Mouse (Mus musculus): Measurements from ENCODE around the gene Amotl2. TPM values are rescaled to one million over a fixed set of nuclear protein-coding genes. Genes with fewer than 3 reads are reported as not detected.

Gene Amotl2
- polyA plus RNA-seq, 1 experiment from 2014 or later: 40.1 TPM

- H3K27ac ChIP-seq (ENCODE audit: low read length): no peak overlapping the region
- peaks cover 81% of the 10 kb centered on the region for H3K36me3 ChIP-seq (ENCODE audit: control insufficient read depth, insufficient read depth, low read length)
- no peak overlapping the region for H3K4me3 ChIP-seq (ENCODE audit: low read length)
- H3K9me3 ChIP-seq (ENCODE audit: control insufficient read depth, low read length): no peaks in the 10 kb centered on the region
- peaks cover 43% of the 10 kb centered on the region for H3K4me1 ChIP-seq (replicated peaks; ENCODE audit: control insufficient read depth, insufficient read depth, low read length)
- no peak for ATAC-seq (ENCODE audit: low read depth)
- H3K27me3 ChIP-seq (ENCODE audit: control insufficient read depth, insufficient read depth, low read depth, low read length): no peaks in the 10 kb centered on the region
- no peak overlapping the region for H3K9ac ChIP-seq (ENCODE audit: low read length)
- no peak overlapping the region for H3K4me2 ChIP-seq (ENCODE audit: low read depth, low read length)
- 73% methylated on average over 21 of the region's 21 CpGs for WGBS
Observed at GRCm38 (mm10) chr9:102729093-102729845, 12.8 kb downstream of the Amotl2 start.

GRCm38 (mm10) chr9:102729876-102730413 is 13.5 kb downstream of the Amotl2 start:
- H3K4me3 ChIP-seq (ENCODE audit: low read length): no peak overlapping the region
- H3K27me3 ChIP-seq (ENCODE audit: control insufficient read depth, insufficient read depth, low read depth, low read length): no peaks in the 10 kb centered on the region
- ATAC-seq (ENCODE audit: low read depth): no peak
- no peak overlapping the region for H3K27ac ChIP-seq (ENCODE audit: low read length)
- no peak overlapping the region for H3K4me2 ChIP-seq (ENCODE audit: low read depth, low read length)
- H3K9me3 ChIP-seq (ENCODE audit: control insufficient read depth, low read length): no peaks in the 10 kb centered on the region
- no peak overlapping the region for H3K9ac ChIP-seq (ENCODE audit: low read length)
- 78% methylated on average over 14 of the region's 14 CpGs for WGBS
- H3K4me1 ChIP-seq (replicated peaks; ENCODE audit: control insufficient read depth, insufficient read depth, low read length): peaks cover 38% of the 10 kb centered on the region
- H3K36me3 ChIP-seq (ENCODE audit: control insufficient read depth, insufficient read depth, low read length): peaks cover 75% of the 10 kb centered on the region

GRCm38 (mm10) chr9:102731044-102731471 is 14.6 kb downstream of the Amotl2 start:
- H3K9me3 ChIP-seq (ENCODE audit: control insufficient read depth, low read length): no peaks in the 10 kb centered on the region
- H3K27me3 ChIP-seq (ENCODE audit: control insufficient read depth, insufficient read depth, low read depth, low read length): no peaks in the 10 kb centered on the region
- peaks cover 30% of the 10 kb centered on the region for H3K4me1 ChIP-seq (replicated peaks; ENCODE audit: control insufficient read depth, insufficient read depth, low read length)
- H3K36me3 ChIP-seq (ENCODE audit: control insufficient read depth, insufficient read depth, low read length): peaks cover 68% of the 10 kb centered on the region
- WGBS: 54% methylated on average over 7 of the region's 7 CpGs
- H3K4me2 ChIP-seq (ENCODE audit: low read depth, low read length): no peak overlapping the region
- H3K4me3 ChIP-seq (ENCODE audit: low read length): no peak overlapping the region
- H3K27ac ChIP-seq (ENCODE audit: low read length): peak overlapping the region; percentile 45; the same call in 1 of the 2 replicates
- H3K9ac ChIP-seq (ENCODE audit: low read length): no peak overlapping the region
- no peak for ATAC-seq (ENCODE audit: low read depth)

GRCm38 (mm10) chr9:102731574-102732175 is 15.2 kb downstream of the Amotl2 start:
- no peak for ATAC-seq (ENCODE audit: low read depth)
- no peaks in the 10 kb centered on the region for H3K27me3 ChIP-seq (ENCODE audit: control insufficient read depth, insufficient read depth, low read depth, low read length)
- no peak overlapping the region for H3K9ac ChIP-seq (ENCODE audit: low read length)
- 78% methylated on average over 10 of the region's 10 CpGs for WGBS
- H3K4me3 ChIP-seq (ENCODE audit: low read length): no peak overlapping the region
- no peak overlapping the region for H3K4me2 ChIP-seq (ENCODE audit: low read depth, low read length)
- peaks cover 26% of the 10 kb centered on the region for H3K4me1 ChIP-seq (replicated peaks; ENCODE audit: control insufficient read depth, insufficient read depth, low read length)
- H3K27ac ChIP-seq (ENCODE audit: low read length): peak overlapping the region; percentile 45
- H3K36me3 ChIP-seq (ENCODE audit: control insufficient read depth, insufficient read depth, low read length): peaks cover 66% of the 10 kb centered on the region
- H3K9me3 ChIP-seq (ENCODE audit: control insufficient read depth, low read length): no peaks in the 10 kb centered on the region

- no peak overlapping the region for H3K4me2 ChIP-seq (ENCODE audit: low read depth, low read length)
- H3K27me3 ChIP-seq (ENCODE audit: control insufficient read depth, insufficient read depth, low read depth, low read length): no peaks in the 10 kb centered on the region
- no peak for ATAC-seq (ENCODE audit: low read depth)
- H3K4me1 ChIP-seq (replicated peaks; ENCODE audit: control insufficient read depth, insufficient read depth, low read length): peaks cover 20% of the 10 kb centered on the region
- H3K9me3 ChIP-seq (ENCODE audit: control insufficient read depth, low read length): no peaks in the 10 kb centered on the region
- no peak overlapping the region for H3K4me3 ChIP-seq (ENCODE audit: low read length)
- peaks cover 60% of the 10 kb centered on the region for H3K36me3 ChIP-seq (ENCODE audit: control insufficient read depth, insufficient read depth, low read length)
- no peak overlapping the region for H3K9ac ChIP-seq (ENCODE audit: low read length)
- H3K27ac ChIP-seq (ENCODE audit: low read length): peak overlapping the region; percentile 45
- WGBS: 62% methylated on average over 5 of the region's 5 CpGs
Observed at GRCm38 (mm10) chr9:102732326-102732865, 15.9 kb downstream of the Amotl2 start.

- H3K4me3 ChIP-seq (ENCODE audit: low read length): no peak overlapping the region
- no peaks in the 10 kb centered on the region for H3K9me3 ChIP-seq (ENCODE audit: control insufficient read depth, low read length)
- no peak overlapping the region for H3K4me2 ChIP-seq (ENCODE audit: low read depth, low read length)
- peaks cover 20% of the 10 kb centered on the region for H3K4me1 ChIP-seq (replicated peaks; ENCODE audit: control insufficient read depth, insufficient read depth, low read length)
- peaks cover 49% of the 10 kb centered on the region for H3K36me3 ChIP-seq (ENCODE audit: control insufficient read depth, insufficient read depth, low read length)
- 74% methylated on average over 5 of the region's 5 CpGs for WGBS
- H3K9ac ChIP-seq (ENCODE audit: low read length): no peak overlapping the region
- H3K27ac ChIP-seq (ENCODE audit: low read length): peak overlapping the region; percentile 90
- H3K27me3 ChIP-seq (ENCODE audit: control insufficient read depth, insufficient read depth, low read depth, low read length): no peaks in the 10 kb centered on the region
- no peak for ATAC-seq (ENCODE audit: low read depth)
Observed at GRCm38 (mm10) chr9:102733459-102733858, 17.0 kb downstream of the Amotl2 start.

- WGBS: 56% methylated on average over 9 of the region's 9 CpGs
- H3K27ac ChIP-seq (ENCODE audit: low read length): peak overlapping the region; percentile 90
- H3K4me3 ChIP-seq (ENCODE audit: low read length): no peak overlapping the region
- H3K36me3 ChIP-seq (ENCODE audit: control insufficient read depth, insufficient read depth, low read length): peaks cover 42% of the 10 kb centered on the region
- H3K4me1 ChIP-seq (replicated peaks; ENCODE audit: control insufficient read depth, insufficient read depth, low read length): peaks cover 20% of the 10 kb centered on the region
- peak; percentile 62 for ATAC-seq (ENCODE audit: low read depth)
- H3K4me2 ChIP-seq (ENCODE audit: low read depth, low read length): 0 out of 2 replicates have a peak overlapping the region, but pooled peaks have one; percentile 10
- no peaks in the 10 kb centered on the region for H3K27me3 ChIP-seq (ENCODE audit: control insufficient read depth, insufficient read depth, low read depth, low read length)
- no peaks in the 10 kb centered on the region for H3K9me3 ChIP-seq (ENCODE audit: control insufficient read depth, low read length)
- no peak overlapping the region for H3K9ac ChIP-seq (ENCODE audit: low read length)
Observed at GRCm38 (mm10) chr9:102733999-102734738, 17.7 kb downstream of the Amotl2 start.

GRCm38 (mm10) chr9:102734739-102735075 is 18.2 kb downstream of the Amotl2 start:
- Histone ChIP-seq H3K4me1 (replicated peaks; ENCODE audit: control insufficient read depth, insufficient read depth, low read length) (peaks cover 20% of the 10 kb centered on the region), H3K27me3 (ENCODE audit: control insufficient read depth, insufficient read depth, low read depth, low read length) (no peaks in the 10 kb centered on the region), H3K27ac (ENCODE audit: low read length) (peak overlapping the region; percentile 90), H3K36me3 (ENCODE audit: control insufficient read depth, insufficient read depth, low read length) (peaks cover 37% of the 10 kb centered on the region), H3K4me2 (ENCODE audit: low read depth, low read length) (no peak overlapping the region), H3K4me3 (ENCODE audit: low read length) (no peak overlapping the region), H3K9ac (ENCODE audit: low read length) (no peak overlapping the region), H3K9me3 (ENCODE audit: control insufficient read depth, low read length) (no peaks in the 10 kb centered on the region)
- 12% methylated on average over 1 of the region's 1 CpGs for WGBS
- peak; percentile 71 for ATAC-seq (ENCODE audit: low read depth)

GRCm38 (mm10) chr9:102735231-102735630 is 18.8 kb downstream of the Amotl2 start:
- no peak for ATAC-seq (ENCODE audit: low read depth)
- H3K4me2 ChIP-seq (ENCODE audit: low read depth, low read length): no peak overlapping the region
- WGBS: 81% methylated on average over 3 of the region's 3 CpGs
- H3K27me3 ChIP-seq (ENCODE audit: control insufficient read depth, insufficient read depth, low read depth, low read length): no peaks in the 10 kb centered on the region
- H3K9ac ChIP-seq (ENCODE audit: low read length): no peak overlapping the region
- no peaks in the 10 kb centered on the region for H3K9me3 ChIP-seq (ENCODE audit: control insufficient read depth, low read length)
- H3K4me1 ChIP-seq (replicated peaks; ENCODE audit: control insufficient read depth, insufficient read depth, low read length): peaks cover 20% of the 10 kb centered on the region
- peaks cover 31% of the 10 kb centered on the region for H3K36me3 ChIP-seq (ENCODE audit: control insufficient read depth, insufficient read depth, low read length)
- no peak overlapping the region for H3K4me3 ChIP-seq (ENCODE audit: low read length)
- peak overlapping the region; percentile 90 for H3K27ac ChIP-seq (ENCODE audit: low read length)
